Mouse (Mus musculus): ENCODE results near the gene Etv4. TPM values are rescaled to one million over a fixed set of nuclear protein-coding genes. Genes with fewer than 3 reads are reported as not detected.

Etv4 gene
- polyA plus RNA-seq, 1 experiment from 2014 or later = 9.3 TPM

DNA sequence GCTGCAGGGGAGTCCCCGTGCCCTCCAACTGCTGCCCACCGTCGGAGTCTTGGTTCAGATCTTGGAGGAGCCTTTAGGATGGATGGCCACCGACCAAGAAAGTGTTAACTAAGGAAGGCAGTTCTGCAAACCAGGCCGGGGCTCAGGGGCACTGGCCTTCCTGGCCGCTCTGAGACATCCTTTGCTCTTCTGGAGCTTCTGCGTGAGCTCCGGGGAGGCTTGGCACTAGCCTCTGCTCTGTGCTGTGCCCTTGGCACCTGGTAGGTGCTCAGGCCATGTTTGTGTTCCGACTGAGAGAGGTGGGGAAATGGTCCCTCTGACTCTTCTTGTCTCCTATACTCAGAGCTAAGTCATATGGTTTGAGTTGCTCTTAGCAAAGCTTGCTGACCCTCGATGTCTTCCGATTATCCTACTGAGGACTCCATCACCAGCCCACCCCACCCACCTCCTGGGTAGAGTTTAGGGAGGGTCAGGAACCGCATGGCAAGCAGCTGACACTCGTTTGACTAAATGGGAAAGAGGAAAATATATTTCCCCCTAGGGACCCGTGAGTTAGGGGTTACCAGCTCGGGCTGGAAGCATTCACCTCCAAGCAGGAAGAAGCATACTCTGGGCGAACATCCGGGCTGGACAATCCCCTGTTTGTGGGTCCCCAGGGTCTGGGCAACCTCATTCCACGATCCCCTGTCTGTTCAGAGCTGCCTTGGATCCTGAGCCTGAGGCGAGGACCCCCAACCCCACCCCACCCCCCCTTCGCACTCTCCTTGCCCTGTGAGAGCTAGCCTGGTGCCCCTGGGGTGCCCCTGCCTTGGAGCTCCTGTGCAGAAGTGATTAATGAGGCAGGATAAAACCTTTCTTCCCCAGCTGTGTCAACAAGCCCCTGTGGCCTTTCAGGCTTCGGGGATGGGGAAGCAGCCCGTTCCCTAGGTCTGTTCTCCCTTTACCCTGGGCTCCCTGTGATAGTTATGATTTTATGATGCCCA is 30.2 kb upstream of the Etv4 start:
- 13% methylated on average over 22 of the region's 22 CpGs for WGBS
- no peaks in the 10 kb centered on the region; the same call in 1 of the 2 replicates for H3K27me3 ChIP-seq (replicated peaks; ENCODE audit: control insufficient read depth, insufficient read depth, low read length)
- peak overlapping the region; percentile 30; the same call in 1 of the 2 replicates for H3K9ac ChIP-seq (ENCODE audit: low read depth, low read length)
- no peak overlapping the region for H3K4me3 ChIP-seq (ENCODE audit: low read depth, low read length)
- H3K4me2 ChIP-seq (ENCODE audit: low read depth, low read length) = peak overlapping the region; percentile 51
- no peak for ATAC-seq (ENCODE audit: low read depth)
- H3K27ac ChIP-seq (replicated peaks; ENCODE audit: low read depth, low read length) = no peak overlapping the region
- peaks cover 4% of the 10 kb centered on the region; the same call in 1 of the 2 replicates for H3K9me3 ChIP-seq (ENCODE audit: control insufficient read depth, low read length)
- peaks cover 15% of the 10 kb centered on the region for H3K4me1 ChIP-seq (ENCODE audit: control insufficient read depth, insufficient read depth, low read length)
- no peaks in the 10 kb centered on the region for H3K36me3 ChIP-seq (ENCODE audit: control insufficient read depth, insufficient read depth, low read length)
- no peak for DNase-seq (ENCODE audit: low spot score)

DNA sequence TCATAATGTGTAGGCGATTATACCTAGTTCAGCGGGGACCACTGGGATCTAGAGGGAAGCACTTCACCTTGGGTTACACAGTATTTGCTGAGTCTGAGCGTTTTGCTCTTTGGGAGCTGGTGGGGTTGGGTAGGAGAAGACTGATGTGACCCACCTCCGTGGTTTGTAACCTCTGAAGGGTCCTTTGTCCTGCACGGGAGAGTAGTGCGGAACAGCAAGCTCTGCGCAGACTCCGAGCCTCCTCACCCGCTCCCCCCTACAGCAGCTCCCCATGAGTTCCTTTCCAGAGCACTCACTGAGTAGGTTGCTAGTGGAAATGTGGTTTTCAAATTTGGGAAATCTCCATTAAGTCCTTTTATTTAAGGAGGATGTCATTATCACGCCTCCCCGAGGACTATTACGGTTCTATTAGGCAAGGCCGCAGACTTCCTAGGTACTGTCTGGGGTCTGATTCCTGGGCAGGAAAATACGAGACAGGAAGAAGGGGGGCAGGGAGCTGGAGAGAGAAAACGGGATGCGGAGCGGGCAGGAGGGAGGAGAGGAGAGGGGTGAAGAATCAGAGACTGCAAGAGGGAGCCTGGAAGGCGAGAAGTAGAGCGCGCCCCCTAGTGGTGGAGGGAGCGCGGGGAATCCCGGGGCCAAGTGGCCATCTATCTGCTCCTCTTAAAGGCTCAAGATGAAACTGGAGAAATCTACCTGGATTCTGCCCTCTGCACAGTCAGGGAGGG is 29.4 kb upstream of the Etv4 start:
- Histone ChIP-seq H3K4me3 (ENCODE audit: low read depth, low read length) (peak overlapping the region; percentile 24), H3K4me2 (ENCODE audit: low read depth, low read length) (peak overlapping the region; percentile 51), H3K4me1 (ENCODE audit: control insufficient read depth, insufficient read depth, low read length) (peaks cover 15% of the 10 kb centered on the region), H3K9me3 (ENCODE audit: control insufficient read depth, low read length) (no peaks in the 10 kb centered on the region), H3K27me3 (replicated peaks; ENCODE audit: control insufficient read depth, insufficient read depth, low read length) (no peaks in the 10 kb centered on the region; the same call in 1 of the 2 replicates), H3K27ac (replicated peaks; ENCODE audit: low read depth, low read length) (0 out of 2 replicates have a peak overlapping the region, but pooled peaks have one; percentile 25), H3K9ac (ENCODE audit: low read depth, low read length) (peak overlapping the region; percentile 36; the same call in 1 of the 2 replicates), H3K36me3 (ENCODE audit: control insufficient read depth, insufficient read depth, low read length) (no peaks in the 10 kb centered on the region)
- peak; percentile 77 for ATAC-seq (ENCODE audit: low read depth)
- peak; percentile 77 for DNase-seq (ENCODE audit: low spot score)
- 13% methylated on average over 23 of the region's 23 CpGs for WGBS

DNA sequence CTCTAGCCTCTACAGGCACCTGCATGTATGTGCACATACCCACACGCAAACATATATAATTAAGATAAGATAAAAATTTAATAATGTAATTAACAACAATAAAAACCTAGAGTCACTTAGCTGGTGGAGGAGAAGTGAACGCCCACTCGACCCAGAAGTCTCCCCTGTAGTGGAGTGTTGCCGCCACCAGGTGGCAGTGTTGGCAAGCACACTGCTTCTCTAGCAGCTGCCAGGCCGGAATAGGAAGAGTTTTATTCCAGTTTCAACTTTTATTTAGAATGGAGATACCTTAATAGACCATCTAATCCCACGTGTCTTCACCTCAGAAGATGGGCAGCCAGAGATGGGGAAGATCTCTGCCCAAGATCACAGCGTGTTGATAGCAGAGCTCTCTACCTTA is 28.1 kb upstream of the Etv4 start:
- no peak; the same call in 1 of the 2 replicates for ATAC-seq (ENCODE audit: low read depth)

DNA sequence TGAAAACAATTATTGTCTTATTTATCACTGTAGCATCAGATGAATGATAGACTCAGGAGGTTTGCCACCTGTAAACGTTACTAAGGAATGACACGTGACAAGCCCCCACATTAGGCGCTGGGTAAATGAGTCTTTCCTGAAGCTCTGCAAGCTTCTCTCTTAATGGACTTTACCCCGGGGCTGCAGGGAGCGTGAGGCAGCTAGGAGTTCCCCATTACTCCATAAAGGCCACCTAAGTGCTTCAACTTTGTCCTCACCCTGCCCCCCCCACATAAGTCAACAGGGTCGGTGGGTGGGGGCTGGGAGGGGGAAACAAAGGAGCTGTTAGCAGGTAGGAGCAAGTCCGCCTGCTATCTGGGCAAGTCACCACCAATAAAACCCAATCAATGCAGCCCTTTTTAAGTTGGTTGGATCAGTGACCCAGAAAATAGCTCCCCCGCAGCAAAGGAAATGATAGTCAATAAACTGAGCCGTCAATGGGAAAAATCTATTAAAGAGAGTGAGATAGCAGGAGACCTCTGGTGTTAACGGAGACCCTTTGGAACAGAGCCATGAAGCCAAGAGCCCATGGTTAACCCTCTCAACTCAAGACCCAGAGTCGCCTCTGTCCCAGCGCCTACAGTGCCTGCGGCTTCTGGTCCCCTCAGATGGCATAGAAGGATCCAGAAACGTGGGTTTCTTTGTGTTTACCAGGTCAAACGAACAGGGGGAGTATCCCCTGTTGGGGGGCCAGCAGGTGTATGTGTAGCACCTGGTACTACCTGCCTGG is 24.1 kb upstream of the Etv4 start:
- H3K4me3 ChIP-seq (ENCODE audit: low read depth, low read length) = no peak overlapping the region
- no peaks in the 10 kb centered on the region for H3K36me3 ChIP-seq (ENCODE audit: control insufficient read depth, insufficient read depth, low read length)
- WGBS = 40% methylated on average over 15 of the region's 15 CpGs
- ATAC-seq (ENCODE audit: low read depth) (no peak), DNase-seq (ENCODE audit: low spot score) (no peak)
- H3K4me2 ChIP-seq (ENCODE audit: low read depth, low read length) = no peak overlapping the region
- H3K4me1 ChIP-seq (ENCODE audit: control insufficient read depth, insufficient read depth, low read length) = peaks cover 10% of the 10 kb centered on the region; the same call in 1 of the 2 replicates
- no peak overlapping the region for H3K9ac ChIP-seq (ENCODE audit: low read depth, low read length)
- H3K27ac ChIP-seq (replicated peaks; ENCODE audit: low read depth, low read length) = no peak overlapping the region
- no peaks in the 10 kb centered on the region for H3K9me3 ChIP-seq (ENCODE audit: control insufficient read depth, low read length)
- no peaks in the 10 kb centered on the region for H3K27me3 ChIP-seq (replicated peaks; ENCODE audit: control insufficient read depth, insufficient read depth, low read length)

More for the DNA sequence above, 28.1 kb upstream of the Etv4 start:
- Histone ChIP-seq H3K9me3 (ENCODE audit: control insufficient read depth, low read length) (no peaks in the 10 kb centered on the region), H3K4me3 (ENCODE audit: low read depth, low read length) (no peak overlapping the region), H3K9ac (ENCODE audit: low read depth, low read length) (no peak overlapping the region), H3K27me3 (replicated peaks; ENCODE audit: control insufficient read depth, insufficient read depth, low read length) (no peaks in the 10 kb centered on the region; the same call in 1 of the 2 replicates), H3K27ac (replicated peaks; ENCODE audit: low read depth, low read length) (no peak overlapping the region), H3K4me1 (ENCODE audit: control insufficient read depth, insufficient read depth, low read length) (peaks cover 15% of the 10 kb centered on the region), H3K36me3 (ENCODE audit: control insufficient read depth, insufficient read depth, low read length) (no peaks in the 10 kb centered on the region), H3K4me2 (ENCODE audit: low read depth, low read length) (no peak overlapping the region)
- DNase-seq (ENCODE audit: low spot score) = peak; percentile 78
- 3% methylated on average over 7 of the region's 7 CpGs for WGBS

DNA sequence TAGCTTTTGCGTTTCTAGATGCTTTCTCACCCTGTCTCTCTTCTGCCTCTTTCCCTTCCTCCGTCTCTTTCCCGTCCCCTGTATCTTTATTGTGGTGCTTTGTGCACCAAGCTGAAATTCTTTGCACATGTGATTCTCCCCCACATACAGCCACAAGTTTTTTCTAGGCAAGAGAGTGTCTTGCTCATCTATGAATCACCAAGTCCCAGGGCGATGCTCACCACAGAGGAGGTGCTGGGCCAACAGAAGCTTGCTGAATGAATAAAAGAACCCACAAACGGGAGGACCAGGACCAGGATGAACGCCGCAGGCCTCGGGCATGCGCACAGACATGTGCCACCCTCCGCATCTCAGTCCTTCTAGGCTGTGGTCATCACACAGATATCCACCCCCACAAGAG is 22.1 kb upstream of the Etv4 start:
- H3K4me2 ChIP-seq (ENCODE audit: low read depth, low read length) = peak overlapping the region; percentile 26
- no peaks in the 10 kb centered on the region for H3K27me3 ChIP-seq (replicated peaks; ENCODE audit: control insufficient read depth, insufficient read depth, low read length)
- no peak overlapping the region for H3K4me3 ChIP-seq (ENCODE audit: low read depth, low read length)
- H3K36me3 ChIP-seq (ENCODE audit: control insufficient read depth, insufficient read depth, low read length) = no peaks in the 10 kb centered on the region
- H3K4me1 ChIP-seq (ENCODE audit: control insufficient read depth, insufficient read depth, low read length) = 0 out of 2 replicates have a peak, but pooled peaks cover 7% of the 10 kb centered on the region
- 0 out of 2 replicates have a peak overlapping the region, but pooled peaks have one; percentile 28 for H3K27ac ChIP-seq (replicated peaks; ENCODE audit: low read depth, low read length)
- no peaks in the 10 kb centered on the region for H3K9me3 ChIP-seq (ENCODE audit: control insufficient read depth, low read length)
- 74% methylated on average over 10 of the region's 10 CpGs for WGBS
- H3K9ac ChIP-seq (ENCODE audit: low read depth, low read length) = no peak overlapping the region
- ATAC-seq (ENCODE audit: low read depth) (0 out of 2 replicates have a peak, but pooled peaks have one; percentile 4), DNase-seq (ENCODE audit: low spot score) (no peak)

DNA sequence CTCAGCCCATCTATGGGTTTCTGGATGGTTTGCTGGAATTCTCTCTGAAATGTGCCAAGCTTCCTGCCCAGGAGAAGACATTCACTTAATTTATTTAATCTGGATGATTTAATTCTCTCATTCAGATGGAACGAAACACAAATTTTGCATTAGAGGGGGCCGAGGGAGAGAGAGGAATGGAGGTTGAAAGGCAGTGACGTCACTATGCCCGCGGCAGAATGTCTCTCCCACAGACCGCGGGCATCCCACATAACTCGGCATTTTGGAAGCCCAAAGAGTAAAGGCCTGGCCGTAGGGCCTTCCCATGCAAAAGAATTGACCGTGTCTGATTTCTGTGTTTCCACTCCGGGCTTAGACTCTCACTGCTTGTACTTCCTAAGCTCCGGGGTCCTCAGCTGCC is 21.6 kb upstream of the Etv4 start:
- Histone ChIP-seq H3K9me3 (ENCODE audit: control insufficient read depth, low read length) (no peaks in the 10 kb centered on the region), H3K9ac (ENCODE audit: low read depth, low read length) (no peak overlapping the region), H3K4me2 (ENCODE audit: low read depth, low read length) (peak overlapping the region; percentile 26), H3K27ac (replicated peaks; ENCODE audit: low read depth, low read length) (0 out of 2 replicates have a peak overlapping the region, but pooled peaks have one; percentile 28), H3K36me3 (ENCODE audit: control insufficient read depth, insufficient read depth, low read length) (no peaks in the 10 kb centered on the region), H3K4me1 (ENCODE audit: control insufficient read depth, insufficient read depth, low read length) (0 out of 2 replicates have a peak, but pooled peaks cover 7% of the 10 kb centered on the region), H3K27me3 (replicated peaks; ENCODE audit: control insufficient read depth, insufficient read depth, low read length) (no peaks in the 10 kb centered on the region), H3K4me3 (ENCODE audit: low read depth, low read length) (no peak overlapping the region)
- ATAC-seq (ENCODE audit: low read depth) = peak; percentile 50
- no peak for DNase-seq (ENCODE audit: low spot score)
- 44% methylated on average over 12 of the region's 12 CpGs for WGBS

DNA sequence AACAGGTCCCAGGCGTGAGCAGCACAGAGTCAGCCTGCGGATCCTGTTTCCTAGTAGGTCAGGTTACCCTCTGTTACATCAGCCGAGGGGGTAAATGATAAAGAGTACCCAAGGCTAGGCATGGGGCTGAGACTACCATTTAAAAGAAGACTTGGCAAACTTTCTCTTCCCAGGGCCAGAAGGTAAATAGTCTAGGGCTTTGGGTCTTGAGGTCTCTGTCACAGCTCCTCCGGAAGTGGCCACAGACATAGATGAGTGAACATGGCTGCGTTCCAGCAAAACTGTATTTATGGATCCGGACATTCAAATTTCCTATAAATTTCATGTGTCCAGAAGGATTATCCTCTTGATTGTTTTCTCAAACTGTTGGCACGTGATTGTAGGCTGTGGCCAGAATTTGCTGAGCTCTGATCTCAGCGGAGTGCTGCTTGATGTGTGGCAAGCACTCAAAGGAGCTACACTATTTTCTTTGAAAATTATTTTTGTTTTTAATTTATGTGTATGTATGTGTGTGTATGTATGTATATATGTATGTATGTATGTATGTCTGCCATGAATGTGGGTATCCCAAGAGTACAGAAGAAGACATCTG is 20.0 kb upstream of the Etv4 start:
- Histone ChIP-seq H3K9ac (ENCODE audit: low read depth, low read length) (no peak overlapping the region), H3K9me3 (ENCODE audit: control insufficient read depth, low read length) (no peaks in the 10 kb centered on the region), H3K4me2 (ENCODE audit: low read depth, low read length) (no peak overlapping the region), H3K27me3 (replicated peaks; ENCODE audit: control insufficient read depth, insufficient read depth, low read length) (no peaks in the 10 kb centered on the region), H3K36me3 (ENCODE audit: control insufficient read depth, insufficient read depth, low read length) (no peaks in the 10 kb centered on the region), H3K4me1 (ENCODE audit: control insufficient read depth, insufficient read depth, low read length) (0 out of 2 replicates have a peak, but pooled peaks cover 7% of the 10 kb centered on the region), H3K27ac (replicated peaks; ENCODE audit: low read depth, low read length) (no peak overlapping the region), H3K4me3 (ENCODE audit: low read depth, low read length) (no peak overlapping the region)
- WGBS = 82% methylated on average over 8 of the region's 8 CpGs
- ATAC-seq (ENCODE audit: low read depth) (no peak), DNase-seq (ENCODE audit: low spot score) (no peak)

Data from embryonic facial prominence, embryonic 14.5 days (tissue).